Mouse (Mus musculus): Measurements from ENCODE around the gene Dpp9. TPM values are rescaled to one million over a fixed set of nuclear protein-coding genes. Genes with fewer than 3 reads are reported as not detected.
A peak's percentile ranks its signal among the peaks of the same experiment; 100 is the strongest.

The Dpp9 gene
- polyA plus RNA-seq, 1 experiment from 2014 or later: 12.0 TPM

DNA sequence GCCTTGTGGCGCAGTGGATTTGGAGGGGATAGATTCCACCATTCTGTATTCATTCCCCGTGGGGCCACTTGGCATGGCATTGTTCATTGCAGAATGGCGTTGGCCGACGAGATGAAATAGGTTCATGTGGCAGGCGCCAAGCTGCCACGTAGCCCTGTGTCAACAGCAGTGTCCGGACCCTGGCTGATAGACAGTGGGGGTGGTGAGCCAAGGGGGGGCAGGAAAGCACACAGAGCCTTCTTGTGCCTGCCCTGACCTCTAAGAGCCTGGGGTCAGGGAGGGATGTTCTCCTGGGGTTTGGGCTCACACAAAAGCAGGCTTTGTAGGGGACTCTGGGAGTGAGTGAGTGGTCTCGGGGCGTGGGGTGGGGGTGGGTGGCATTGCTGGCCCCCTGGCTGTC lies 48.1 kb downstream of the Dpp9 start:
- TF ChIP-seq CTCF (IDR thresholded peaks at IDR 0.05; ENCODE audit: low read depth): no peak
- no peak for ATAC-seq

DNA sequence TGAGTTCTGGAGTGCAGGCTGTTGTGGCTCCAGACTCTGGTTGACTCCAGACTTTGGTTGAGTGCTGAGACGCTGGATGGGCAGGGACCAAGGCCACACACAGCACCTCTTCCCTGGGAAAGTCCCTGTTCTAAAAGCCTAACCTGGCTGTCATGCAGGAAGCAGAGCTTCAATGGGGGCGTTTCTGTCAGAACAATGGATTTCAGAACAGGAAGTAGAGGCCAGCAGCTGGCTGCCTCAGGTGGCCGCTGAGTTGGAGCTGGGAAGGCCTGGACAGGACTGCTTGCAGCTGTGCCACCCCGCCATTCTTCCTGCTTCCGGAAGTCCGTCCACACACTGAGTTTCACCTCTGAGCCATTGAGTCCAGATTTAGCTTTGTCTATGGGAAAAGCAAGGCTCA lies 48.9 kb downstream of the Dpp9 start:
- Histone ChIP-seq H3K4me2 (replicated peaks; ENCODE audit: low read depth) (no peak overlapping the region), H3K27ac (ENCODE audit: low read depth, low read length) (peak overlapping the region; percentile 35; the same call in 1 of the 2 replicates), H3K4me3 (ENCODE audit: low read depth, low read length) (no peak overlapping the region), H3K27me3 (replicated peaks; ENCODE audit: control insufficient read depth, insufficient read depth, low read length) (no peaks in the 10 kb centered on the region), H3K9me3 (ENCODE audit: control insufficient read depth) (no peaks in the 10 kb centered on the region), H3K36me3 (ENCODE audit: control insufficient read depth, insufficient read depth) (peaks cover 6% of the 10 kb centered on the region; the same call in 1 of the 2 replicates), H3K4me1 (replicated peaks; ENCODE audit: control insufficient read depth, insufficient read depth, low read length) (no peaks in the 10 kb centered on the region), H3K9ac (ENCODE audit: low read depth, low read length) (no peak overlapping the region)
- 60% methylated on average over 6 of the region's 6 CpGs for WGBS
- 0 out of 2 replicates have a peak, but pooled peaks have one; percentile 22 for ATAC-seq
- no peak for TF ChIP-seq CTCF (IDR thresholded peaks at IDR 0.05; ENCODE audit: low read depth)

More for the DNA sequence above, 48.1 kb downstream of the Dpp9 start:
- Histone ChIP-seq H3K4me3 (ENCODE audit: low read depth, low read length) (no peak overlapping the region), H3K9me3 (ENCODE audit: control insufficient read depth) (no peaks in the 10 kb centered on the region), H3K36me3 (ENCODE audit: control insufficient read depth, insufficient read depth) (peaks cover 6% of the 10 kb centered on the region; the same call in 1 of the 2 replicates), H3K9ac (ENCODE audit: low read depth, low read length) (no peak overlapping the region), H3K27me3 (replicated peaks; ENCODE audit: control insufficient read depth, insufficient read depth, low read length) (no peaks in the 10 kb centered on the region), H3K4me2 (replicated peaks; ENCODE audit: low read depth) (no peak overlapping the region), H3K4me1 (replicated peaks; ENCODE audit: control insufficient read depth, insufficient read depth, low read length) (no peaks in the 10 kb centered on the region), H3K27ac (ENCODE audit: low read depth, low read length) (peak overlapping the region; percentile 35; the same call in 1 of the 2 replicates)
- 65% methylated on average over 10 of the region's 10 CpGs for WGBS

- Histone ChIP-seq H3K9ac (ENCODE audit: low read depth, low read length) (no peak overlapping the region), H3K9me3 (ENCODE audit: control insufficient read depth) (no peaks in the 10 kb centered on the region), H3K4me2 (replicated peaks; ENCODE audit: low read depth) (no peak overlapping the region), H3K36me3 (ENCODE audit: control insufficient read depth, insufficient read depth) (no peaks in the 10 kb centered on the region), H3K27ac (ENCODE audit: low read depth, low read length) (no peak overlapping the region), H3K27me3 (replicated peaks; ENCODE audit: control insufficient read depth, insufficient read depth, low read length) (no peaks in the 10 kb centered on the region), H3K4me3 (ENCODE audit: low read depth, low read length) (no peak overlapping the region), H3K4me1 (replicated peaks; ENCODE audit: control insufficient read depth, insufficient read depth, low read length) (peaks cover 3% of the 10 kb centered on the region; the same call in 1 of the 2 replicates)
- 57% methylated on average over 11 of the region's 11 CpGs for WGBS
- TF ChIP-seq CTCF (IDR thresholded peaks at IDR 0.05; ENCODE audit: low read depth): no peak
- no peak for ATAC-seq
These were observed 53.0 kb downstream of the Dpp9 start for GRCm38 (mm10) chr17:56165671-56166070.

DNA sequence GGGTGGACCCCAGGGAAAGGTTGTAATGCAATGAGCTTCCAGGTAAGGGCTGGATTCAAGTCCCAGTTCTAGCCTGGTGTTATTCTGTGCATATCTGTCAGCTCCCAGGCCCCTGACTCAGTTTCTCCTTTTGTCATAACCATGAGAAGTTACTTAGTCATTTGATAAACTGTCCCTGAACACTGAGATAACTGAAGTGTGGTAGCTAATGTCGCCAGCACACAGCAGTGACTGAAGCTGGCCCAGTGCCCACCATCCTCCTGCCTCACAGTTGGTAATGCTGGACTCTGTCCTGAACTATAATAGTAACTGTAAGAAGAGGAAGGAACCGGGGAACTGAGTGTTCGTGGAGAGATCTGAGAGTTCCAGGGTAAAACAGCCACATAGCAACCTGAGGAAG lies 54.2 kb downstream of the Dpp9 start:
- no peak overlapping the region for H3K4me2 ChIP-seq (replicated peaks; ENCODE audit: low read depth)
- no peak for ATAC-seq
- WGBS: 64% methylated on average over 3 of the region's 3 CpGs
- H3K36me3 ChIP-seq (ENCODE audit: control insufficient read depth, insufficient read depth): no peaks in the 10 kb centered on the region
- no peaks in the 10 kb centered on the region for H3K9me3 ChIP-seq (ENCODE audit: control insufficient read depth)
- H3K27me3 ChIP-seq (replicated peaks; ENCODE audit: control insufficient read depth, insufficient read depth, low read length): no peaks in the 10 kb centered on the region
- TF ChIP-seq CTCF (IDR thresholded peaks at IDR 0.05; ENCODE audit: low read depth): no peak
- no peak overlapping the region for H3K4me3 ChIP-seq (ENCODE audit: low read depth, low read length)
- no peak overlapping the region for H3K9ac ChIP-seq (ENCODE audit: low read depth, low read length)
- no peak overlapping the region for H3K27ac ChIP-seq (ENCODE audit: low read depth, low read length)
- H3K4me1 ChIP-seq (replicated peaks; ENCODE audit: control insufficient read depth, insufficient read depth, low read length): peaks cover 3% of the 10 kb centered on the region; the same call in 1 of the 2 replicates

- Histone ChIP-seq H3K9me3 (ENCODE audit: control insufficient read depth) (no peaks in the 10 kb centered on the region), H3K4me1 (replicated peaks; ENCODE audit: control insufficient read depth, insufficient read depth, low read length) (peaks cover 3% of the 10 kb centered on the region; the same call in 1 of the 2 replicates), H3K9ac (ENCODE audit: low read depth, low read length) (no peak overlapping the region), H3K4me3 (ENCODE audit: low read depth, low read length) (no peak overlapping the region), H3K27ac (ENCODE audit: low read depth, low read length) (peak overlapping the region; percentile 46; the same call in 1 of the 2 replicates), H3K4me2 (replicated peaks; ENCODE audit: low read depth) (peak overlapping the region; percentile 70), H3K36me3 (ENCODE audit: control insufficient read depth, insufficient read depth) (no peaks in the 10 kb centered on the region), H3K27me3 (replicated peaks; ENCODE audit: control insufficient read depth, insufficient read depth, low read length) (peaks cover under 1% of the 10 kb centered on the region; the same call in 1 of the 2 replicates)
- no peak for TF ChIP-seq CTCF (IDR thresholded peaks at IDR 0.05; ENCODE audit: low read depth)
- ATAC-seq: peak; percentile 66
- 29% methylated on average over 6 of the region's 6 CpGs for WGBS
These were observed 55.1 kb downstream of the Dpp9 start for GRCm38 (mm10) chr17:56163523-56164102.

- H3K4me1 ChIP-seq (replicated peaks; ENCODE audit: control insufficient read depth, insufficient read depth, low read length): peaks cover 3% of the 10 kb centered on the region; the same call in 1 of the 2 replicates
- H3K4me3 ChIP-seq (ENCODE audit: low read depth, low read length): peak within 1 kb of the TSS; percentile 39
- H3K4me2 ChIP-seq (replicated peaks; ENCODE audit: low read depth): peak within 1 kb of the TSS; percentile 70
- 0 out of 2 replicates have a peak within 1 kb of the TSS, but pooled peaks have one; percentile 46 for H3K27ac ChIP-seq (ENCODE audit: low read depth, low read length)
- WGBS: under 1% methylated on average over 30 of the region's 30 CpGs
- H3K27me3 ChIP-seq (replicated peaks; ENCODE audit: control insufficient read depth, insufficient read depth, low read length): peaks cover 10% of the 10 kb centered on the region; the same call in 1 of the 2 replicates
- H3K9me3 ChIP-seq (ENCODE audit: control insufficient read depth): no peaks in the 10 kb centered on the region
- peak within 1 kb of the TSS; percentile 31 for H3K9ac ChIP-seq (ENCODE audit: low read depth, low read length)
- ATAC-seq: peak; percentile 93
- TF ChIP-seq CTCF (IDR thresholded peaks at IDR 0.05; ENCODE audit: low read depth): no peak
- H3K36me3 ChIP-seq (ENCODE audit: control insufficient read depth, insufficient read depth): no peaks in the 10 kb centered on the region
These were observed 56.4 kb downstream of the Dpp9 start, which contains the start of gene Tnfaip8l1 for GRCm38 (mm10) chr17:56162231-56162774. TSS of gene Tnfaip8l1 (plus strand) at chr17:56162477.

All from intestine, postnatal 0 days (tissue).